In genomic region chr5:33698669-33699068, GRCm38 (mm10) we compare ENCODE assay signal across 22 mouse cellular contexts. TPM values are rescaled to one million over a fixed set of nuclear protein-coding genes. Genes with fewer than 3 reads are reported as not detected.
A peak's percentile ranks its signal among the peaks of the same experiment; 100 is the strongest.
DNase-seq lines count a peak whose midpoint lies in the region; ATAC-seq lines count a peak whose summit lies in the region.
"Had no signal": no experiment of that assay in that cellular context is flagged by ENCODE, and none has a peak within 500 bp of the region (broad histone marks: within the 10 kb centered on the region; RNA-seq: fewer than 3 reads in every experiment).

No protein-coding gene starts in this region.

- ATAC-seq in hindbrain, embryonic 13.5 days (ENCODE audit: low FRiP score): no peak
- ATAC-seq in hindbrain, embryonic 11.5 days (ENCODE audit: low FRiP score): no peak
- ATAC-seq in midbrain, embryonic 16.5 days: no peak
- ATAC-seq in forebrain, embryonic 11.5 days (replicated peaks; ENCODE audit: low FRiP score): no peak
- ATAC-seq in limb, embryonic 12.5 days (ENCODE audit: insufficient number of reproducible peaks, insufficient read depth, low FRiP score, low TSS enrichment, low read depth): no peak
- ATAC-seq: activated CD4-positive, CD25-positive, alpha-beta regulatory T cell, adult 4 months; intestine, embryonic 16.5 days had no signal

- no peak overlapping the region for H3K4me2 ChIP-seq in hindbrain, embryonic 13.5 days
- no peak overlapping the region for H3K4me2 ChIP-seq in hindbrain, embryonic 11.5 days (replicated peaks; ENCODE audit: low read depth, low read length)
- no peak overlapping the region for H3K4me2 ChIP-seq in midbrain, embryonic 16.5 days (ENCODE audit: low read length)
- no peak overlapping the region for H3K4me2 ChIP-seq in forebrain, embryonic 11.5 days (ENCODE audit: low read depth, low read length, severe bottlenecking)
- no peak overlapping the region for H3K4me2 ChIP-seq in limb, embryonic 12.5 days
- H3K4me2 ChIP-seq: heart, embryonic 15.5 days; kidney, embryonic 15.5 days had no signal

- 89% methylated on average over 5 of the region's 5 CpGs for WGBS in hindbrain, embryonic 13.5 days
- WGBS in hindbrain, embryonic 11.5 days: 85% methylated on average over 5 of the region's 5 CpGs
- WGBS in midbrain, embryonic 10.5 days: 74% methylated on average over 5 of the region's 5 CpGs
- 64% methylated on average over 5 of the region's 5 CpGs for WGBS in midbrain, embryonic 16.5 days
- WGBS in forebrain, embryonic 11.5 days: 68% methylated on average over 5 of the region's 5 CpGs
- 85% methylated on average over 5 of the region's 5 CpGs for WGBS in limb, embryonic 12.5 days

- H3K4me1 ChIP-seq in hindbrain, embryonic 13.5 days (replicated peaks): peaks cover 84% of the 10 kb centered on the region
- peaks cover 40% of the 10 kb centered on the region for H3K4me1 ChIP-seq in hindbrain, embryonic 11.5 days (replicated peaks; ENCODE audit: control insufficient read depth, insufficient read depth, low read length)
- peaks cover 100% of the 10 kb centered on the region for H3K4me1 ChIP-seq in midbrain, embryonic 10.5 days
- H3K4me1 ChIP-seq in midbrain, embryonic 16.5 days (ENCODE audit: control insufficient read depth, insufficient read depth, low read length): peaks cover 22% of the 10 kb centered on the region
- H3K4me1 ChIP-seq in forebrain, embryonic 11.5 days (replicated peaks; ENCODE audit: control insufficient read depth, insufficient read depth, low read length): peaks cover 58% of the 10 kb centered on the region
- H3K4me1 ChIP-seq in limb, embryonic 12.5 days (replicated peaks): peaks cover 73% of the 10 kb centered on the region

- no peaks in the 10 kb centered on the region for H3K9me3 ChIP-seq in hindbrain, embryonic 13.5 days
- no peaks in the 10 kb centered on the region for H3K9me3 ChIP-seq in hindbrain, embryonic 11.5 days (ENCODE audit: control insufficient read depth, low read length)
- H3K9me3 ChIP-seq in midbrain, embryonic 10.5 days (replicated peaks): no peaks in the 10 kb centered on the region
- no peaks in the 10 kb centered on the region for H3K9me3 ChIP-seq in midbrain, embryonic 16.5 days (replicated peaks; ENCODE audit: control insufficient read depth, low read length, poor library complexity, severe bottlenecking)
- H3K9me3 ChIP-seq in forebrain, embryonic 11.5 days (ENCODE audit: control insufficient read depth, low read length): no peaks in the 10 kb centered on the region
- no peaks in the 10 kb centered on the region for H3K9me3 ChIP-seq in limb, embryonic 12.5 days
- H3K9me3 ChIP-seq: G1E; heart, embryonic 15.5 days; kidney, embryonic 15.5 days had no signal

- no peak overlapping the region for H3K4me3 ChIP-seq in hindbrain, embryonic 13.5 days
- no peak overlapping the region for H3K4me3 ChIP-seq in hindbrain, embryonic 11.5 days (ENCODE audit: low read depth, low read length)
- no peak overlapping the region for H3K4me3 ChIP-seq in midbrain, embryonic 10.5 days
- no peak overlapping the region for H3K4me3 ChIP-seq in midbrain, embryonic 16.5 days (ENCODE audit: low read depth, low read length)
- no peak overlapping the region for H3K4me3 ChIP-seq in forebrain, embryonic 11.5 days (ENCODE audit: low read depth, low read length)
- no peak overlapping the region for H3K4me3 ChIP-seq in limb, embryonic 12.5 days (replicated peaks)
- H3K4me3 ChIP-seq: heart, embryonic 15.5 days; kidney, embryonic 15.5 days had no signal

- peaks cover 81% of the 10 kb centered on the region for H3K27me3 ChIP-seq in hindbrain, embryonic 13.5 days
- peaks cover 6% of the 10 kb centered on the region; the same call in 1 of the 2 replicates for H3K27me3 ChIP-seq in hindbrain, embryonic 11.5 days (ENCODE audit: control insufficient read depth, insufficient read depth, low read length)
- peaks cover 100% of the 10 kb centered on the region for H3K27me3 ChIP-seq in midbrain, embryonic 10.5 days (ENCODE audit: low read depth, poor library complexity, severe bottlenecking)
- peaks cover 16% of the 10 kb centered on the region for H3K27me3 ChIP-seq in midbrain, embryonic 16.5 days (ENCODE audit: control insufficient read depth, insufficient read depth, low read depth, low read length)
- peaks cover 53% of the 10 kb centered on the region for H3K27me3 ChIP-seq in forebrain, embryonic 11.5 days (ENCODE audit: control insufficient read depth, insufficient read depth, low read length)
- H3K27me3 ChIP-seq in limb, embryonic 12.5 days: peaks cover 47% of the 10 kb centered on the region

- no peaks in the 10 kb centered on the region for H3K36me3 ChIP-seq in hindbrain, embryonic 13.5 days
- H3K36me3 ChIP-seq in hindbrain, embryonic 11.5 days (ENCODE audit: control insufficient read depth, insufficient read depth, low read length): no peaks in the 10 kb centered on the region
- H3K36me3 ChIP-seq in midbrain, embryonic 10.5 days: no peaks in the 10 kb centered on the region
- H3K36me3 ChIP-seq in midbrain, embryonic 16.5 days (ENCODE audit: control insufficient read depth, insufficient read depth, low read length): no peaks in the 10 kb centered on the region
- no peaks in the 10 kb centered on the region for H3K36me3 ChIP-seq in forebrain, embryonic 11.5 days (ENCODE audit: control insufficient read depth, insufficient read depth, low read length)
- H3K36me3 ChIP-seq in limb, embryonic 12.5 days: no peaks in the 10 kb centered on the region
- H3K36me3 ChIP-seq: G1E; heart, embryonic 15.5 days; kidney, embryonic 15.5 days had no signal

- H3K9ac ChIP-seq in hindbrain, embryonic 13.5 days: no peak overlapping the region
- H3K9ac ChIP-seq in hindbrain, embryonic 11.5 days (ENCODE audit: low read depth, low read length): no peak overlapping the region
- H3K9ac ChIP-seq in midbrain, embryonic 16.5 days (ENCODE audit: low read depth, low read length): no peak overlapping the region
- peak overlapping the region; percentile 10; the same call in 1 of the 2 replicates for H3K9ac ChIP-seq in forebrain, embryonic 11.5 days (ENCODE audit: low read length)
- no peak overlapping the region for H3K9ac ChIP-seq in limb, embryonic 12.5 days (replicated peaks)
- H3K9ac ChIP-seq: heart, embryonic 15.5 days; kidney, embryonic 15.5 days had no signal

- DNase-seq in hindbrain, embryonic 11.5 days (ENCODE audit: low spot score): no peak
- no peak for DNase-seq in midbrain, embryonic 10.5 days (ENCODE audit: low spot score)
- DNase-seq in forebrain, embryonic 11.5 days (ENCODE audit: low spot score): peak; percentile 53
- DNase-seq in adrenal gland, adult (ENCODE audit: inconsistent age in 2 of 2, low spot score in 1 of 2): no peak
- DNase-seq in frontal cortex, postnatal 10 days (ENCODE audit: low spot score in 2 of 2): no peak
- DNase-seq: adrenal gland, postnatal 14 days; cerebellum, adult 11 months; gastrocnemius, postnatal 14 days; heart, postnatal 4 days; liver; right cerebral cortex, postnatal 14 days; spleen, adult 18-20 months; thymus, postnatal 25 days had no signal

- H3K27ac ChIP-seq in hindbrain, embryonic 13.5 days: peak overlapping the region; percentile 52
- H3K27ac ChIP-seq in hindbrain, embryonic 11.5 days (ENCODE audit: low read depth, low read length): no peak overlapping the region
- peak overlapping the region; percentile 94 for H3K27ac ChIP-seq in midbrain, embryonic 10.5 days (replicated peaks)
- no peak overlapping the region for H3K27ac ChIP-seq in midbrain, embryonic 16.5 days (ENCODE audit: low read length)
- H3K27ac ChIP-seq in forebrain, embryonic 11.5 days (ENCODE audit: low read depth, low read length): peak overlapping the region; percentile 48; the same call in 1 of the 2 replicates
- peak overlapping the region; percentile 67; the same call in 1 of the 2 replicates for H3K27ac ChIP-seq in limb, embryonic 12.5 days
- H3K27ac ChIP-seq: heart, embryonic 15.5 days; kidney, embryonic 15.5 days; macrophage had no signal

RNA-seq across cellular contexts. Expression of gene Fgfr3, which starts 22.8 kb away (rescaled TPM):
- polyA plus RNA-seq in hindbrain, embryonic 13.5 days (2015; fragmentation: Nextera tagmentation; extraction: Ambion mirVana): 41.1 and 45.7 TPM in 2 replicates
- 50.9 and 56.4 TPM in 2 replicates for polyA plus RNA-seq in hindbrain, embryonic 11.5 days (2014; fragmentation: Nextera tagmentation; extraction: Ambion mirVana)
- polyA plus RNA-seq in midbrain, embryonic 10.5 days (2016; fragmentation: Nextera tagmentation; extraction: Ambion mirVana): 68.3 and 72.7 TPM in 2 replicates
- 19.1 and 23.9 TPM in 2 replicates for polyA plus RNA-seq in midbrain, embryonic 16.5 days (2015; fragmentation: Nextera tagmentation; extraction: Ambion mirVana)
- 100 and 105 TPM in 2 replicates for polyA plus RNA-seq in forebrain, embryonic 11.5 days (2014; fragmentation: Nextera tagmentation; extraction: Ambion mirVana)
- polyA plus RNA-seq in limb, embryonic 12.5 days (2016; fragmentation: Nextera tagmentation; extraction: Ambion mirVana): 24.5 and 28.0 TPM in 2 replicates
- polyA plus RNA-seq: macrophage had no signal

RNA-seq across cellular contexts. Expression of gene Tmem129, which starts 40.5 kb away (rescaled TPM):
- 28.2 and 28.7 TPM in 2 replicates for polyA plus RNA-seq in hindbrain, embryonic 13.5 days (2015; fragmentation: Nextera tagmentation; extraction: Ambion mirVana)
- polyA plus RNA-seq in hindbrain, embryonic 11.5 days (2014; fragmentation: Nextera tagmentation; extraction: Ambion mirVana): 37.2 and 39.0 TPM in 2 replicates
- polyA plus RNA-seq in midbrain, embryonic 10.5 days (2016; fragmentation: Nextera tagmentation; extraction: Ambion mirVana): 38.2 and 46.0 TPM in 2 replicates
- 29.1 and 29.7 TPM in 2 replicates for polyA plus RNA-seq in midbrain, embryonic 16.5 days (2015; fragmentation: Nextera tagmentation; extraction: Ambion mirVana)
- polyA plus RNA-seq in forebrain, embryonic 11.5 days (2014; fragmentation: Nextera tagmentation; extraction: Ambion mirVana): 39.3 and 41.8 TPM in 2 replicates
- polyA plus RNA-seq in limb, embryonic 12.5 days (2016; fragmentation: Nextera tagmentation; extraction: Ambion mirVana): 41.9 and 42.8 TPM in 2 replicates

RNA-seq across cellular contexts. Expression of gene Tacc3, which starts 40.7 kb away (rescaled TPM):
- 48.8 and 57.0 TPM in 2 replicates for polyA plus RNA-seq in hindbrain, embryonic 13.5 days (2015; fragmentation: Nextera tagmentation; extraction: Ambion mirVana)
- 232 and 255 TPM in 2 replicates for polyA plus RNA-seq in hindbrain, embryonic 11.5 days (2014; fragmentation: Nextera tagmentation; extraction: Ambion mirVana)
- polyA plus RNA-seq in midbrain, embryonic 10.5 days (2016; fragmentation: Nextera tagmentation; extraction: Ambion mirVana): 317 and 336 TPM in 2 replicates
- 25.0 and 28.4 TPM in 2 replicates for polyA plus RNA-seq in midbrain, embryonic 16.5 days (2015; fragmentation: Nextera tagmentation; extraction: Ambion mirVana)
- 331 and 332 TPM in 2 replicates for polyA plus RNA-seq in forebrain, embryonic 11.5 days (2014; fragmentation: Nextera tagmentation; extraction: Ambion mirVana)
- polyA plus RNA-seq in limb, embryonic 12.5 days (2016; fragmentation: Nextera tagmentation; extraction: Ambion mirVana): 258 and 275 TPM in 2 replicates

RNA-seq across cellular contexts. Expression of gene Slbp, which starts 46.3 kb away (rescaled TPM):
- 126 and 130 TPM in 2 replicates for polyA plus RNA-seq in hindbrain, embryonic 13.5 days (2015; fragmentation: Nextera tagmentation; extraction: Ambion mirVana)
- polyA plus RNA-seq in hindbrain, embryonic 11.5 days (2014; fragmentation: Nextera tagmentation; extraction: Ambion mirVana): 257 and 262 TPM in 2 replicates
- polyA plus RNA-seq in midbrain, embryonic 10.5 days (2016; fragmentation: Nextera tagmentation; extraction: Ambion mirVana): 309 and 347 TPM in 2 replicates
- polyA plus RNA-seq in midbrain, embryonic 16.5 days (2015; fragmentation: Nextera tagmentation; extraction: Ambion mirVana): 119 and 123 TPM in 2 replicates
- 295 and 321 TPM in 2 replicates for polyA plus RNA-seq in forebrain, embryonic 11.5 days (2014; fragmentation: Nextera tagmentation; extraction: Ambion mirVana)
- 307 and 311 TPM in 2 replicates for polyA plus RNA-seq in limb, embryonic 12.5 days (2016; fragmentation: Nextera tagmentation; extraction: Ambion mirVana)

Comparison
In these comparisons a context has a peak if more than half of its experiments do, and no peak if none do; other contexts are left out.
1. H3K27ac ChIP-seq: peak in hindbrain, embryonic 13.5 days (single experiment), midbrain, embryonic 10.5 days (single experiment), forebrain, embryonic 11.5 days (single experiment) and limb, embryonic 12.5 days (single experiment); none in hindbrain, embryonic 11.5 days (single experiment) and midbrain, embryonic 16.5 days (single experiment).